Mouse (Mus musculus) embryo, embryonic 11.5 days (tissue): Measurements from ENCODE around the gene Iqgap1.

Experiments used
- DNase-seq: peaks from one replicate; pipeline ENCODE4 v3.0.0-alpha.2; 2012; ENCODE audit warnings: low read depth, low spot score

Gene Iqgap1

DNA sequence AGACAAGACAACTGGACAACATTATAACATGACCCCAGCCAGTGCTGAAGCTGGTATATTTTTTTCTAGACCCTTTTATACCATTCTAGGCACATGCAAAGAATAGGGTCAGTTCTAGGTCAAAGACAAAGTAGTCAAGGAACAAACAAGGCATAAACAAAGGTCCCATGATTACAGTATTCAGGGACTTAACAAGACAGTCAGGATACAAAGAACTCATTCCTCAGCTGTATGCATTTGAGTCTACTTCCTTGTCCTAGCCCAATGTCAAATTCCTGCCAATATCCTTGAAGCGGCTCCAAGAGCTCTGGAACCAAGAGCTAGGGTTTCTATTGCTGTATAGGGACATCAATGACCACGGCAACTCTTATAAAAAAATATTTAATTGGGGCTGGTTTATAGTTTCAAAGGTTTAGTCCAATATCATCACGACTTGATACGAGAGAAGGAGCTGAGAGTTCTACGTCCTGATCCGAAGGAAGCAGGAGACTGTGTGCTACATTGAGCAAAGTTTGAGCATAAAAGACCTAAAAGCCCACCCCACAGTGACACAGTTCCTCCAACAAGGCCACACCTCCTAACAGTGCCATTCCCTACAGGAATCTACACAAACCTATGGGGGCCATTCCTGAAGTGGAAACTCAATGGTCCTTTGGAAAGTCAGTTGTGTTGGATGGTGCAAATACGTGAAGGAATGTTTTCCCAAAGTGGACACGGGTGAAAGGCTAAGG is 18.3 kb upstream of the Iqgap1 start:
- DNase-seq = no peak

DNA sequence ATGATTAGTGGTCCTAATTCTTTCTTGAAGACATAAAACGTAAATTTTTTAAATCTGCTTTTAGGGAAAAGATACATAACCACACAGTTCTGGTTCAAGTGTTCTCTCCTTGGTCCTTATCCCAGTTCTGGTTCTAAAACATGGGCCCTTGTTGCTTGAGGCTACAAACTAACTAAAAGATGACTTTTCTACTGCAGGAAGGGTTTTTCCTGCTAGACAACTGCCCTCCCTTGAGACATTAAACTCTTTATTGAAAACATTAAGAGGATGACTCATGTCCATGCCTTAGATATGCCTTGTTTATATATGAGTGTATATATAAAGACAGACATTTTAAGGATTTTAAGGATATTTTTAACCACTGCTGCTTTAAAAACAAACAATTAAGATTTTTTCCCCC is 17.4 kb upstream of the Iqgap1 start:
- no peak for DNase-seq

DNA sequence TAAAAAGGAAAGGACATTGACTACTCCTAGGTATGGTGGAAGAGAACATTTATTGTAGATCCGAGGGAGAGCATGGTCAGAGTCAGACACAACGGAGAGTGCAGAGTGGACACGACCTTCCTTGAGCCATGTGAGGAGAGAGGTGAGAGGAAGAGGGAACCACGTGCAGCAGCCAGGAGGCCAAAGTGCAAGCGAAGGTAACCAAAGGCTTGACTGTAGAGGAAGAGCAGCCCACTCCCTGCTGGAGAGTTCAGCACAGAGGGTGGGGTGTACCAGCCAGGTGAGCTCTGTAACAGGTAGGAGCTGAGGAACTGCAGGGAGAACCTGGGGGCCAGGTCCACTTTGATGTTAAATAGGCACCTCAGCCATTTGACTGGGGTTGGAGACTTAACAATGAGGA is 16.4 kb upstream of the Iqgap1 start:
- no peak for DNase-seq

DNA sequence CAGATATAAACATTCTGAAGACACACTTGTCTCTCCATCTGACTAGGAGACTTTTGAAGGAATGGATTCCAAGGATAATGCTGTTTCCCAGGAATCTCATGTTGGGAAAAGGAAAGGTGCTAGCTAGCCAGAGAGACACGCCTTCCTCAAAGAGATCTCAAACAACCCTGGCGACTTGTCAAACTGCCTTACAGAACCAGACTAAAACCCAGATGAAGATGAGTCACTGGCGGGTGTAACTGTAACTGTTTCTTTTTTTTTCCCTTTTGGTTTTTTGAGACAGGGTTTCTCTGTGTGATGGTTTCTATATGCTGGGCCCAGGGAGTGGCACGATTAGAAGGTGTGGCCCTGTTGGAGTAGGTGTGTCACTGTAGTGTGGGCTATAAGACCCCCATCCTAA is 15.2 kb upstream of the Iqgap1 start:
- no peak for DNase-seq

DNA sequence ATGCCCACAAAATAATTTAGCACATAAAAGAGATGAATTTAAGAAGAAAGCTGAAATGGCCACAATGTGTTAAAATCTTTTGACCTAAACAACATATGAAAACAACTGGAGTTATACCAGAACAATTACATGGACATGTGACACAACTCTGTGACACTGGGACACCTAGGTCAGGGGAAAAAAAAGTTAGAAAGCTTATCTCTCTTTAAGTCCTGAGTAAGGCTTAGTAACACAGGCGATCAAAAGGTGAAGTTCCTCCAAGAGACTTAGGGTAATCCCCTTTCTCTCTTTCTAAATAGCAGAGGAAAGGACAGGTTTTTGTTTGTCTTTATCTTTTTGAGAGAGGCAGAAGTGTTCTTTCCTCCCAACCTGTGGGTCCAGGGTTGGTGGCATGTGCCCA is 14.5 kb upstream of the Iqgap1 start:
- no peak for DNase-seq

DNA sequence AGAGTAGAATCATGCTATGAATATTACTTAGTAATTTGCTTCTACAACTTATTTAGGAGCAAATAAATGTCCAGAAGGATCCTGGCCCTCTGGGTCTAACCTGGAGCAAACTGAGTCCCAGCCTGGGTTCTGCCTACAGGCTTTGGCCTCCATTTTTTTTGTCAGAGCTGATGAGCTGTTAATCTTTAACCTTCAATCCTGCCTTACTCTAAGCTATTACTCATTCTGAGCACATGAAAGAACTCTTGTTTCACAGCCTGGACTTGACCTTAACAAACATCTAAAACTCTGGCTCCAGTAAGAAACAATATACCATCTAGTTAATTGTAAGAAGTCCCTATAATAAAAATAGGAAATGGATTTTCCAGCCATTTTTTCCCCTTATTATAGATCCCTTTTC is 14.0 kb upstream of the Iqgap1 start:
- no peak for DNase-seq

DNA sequence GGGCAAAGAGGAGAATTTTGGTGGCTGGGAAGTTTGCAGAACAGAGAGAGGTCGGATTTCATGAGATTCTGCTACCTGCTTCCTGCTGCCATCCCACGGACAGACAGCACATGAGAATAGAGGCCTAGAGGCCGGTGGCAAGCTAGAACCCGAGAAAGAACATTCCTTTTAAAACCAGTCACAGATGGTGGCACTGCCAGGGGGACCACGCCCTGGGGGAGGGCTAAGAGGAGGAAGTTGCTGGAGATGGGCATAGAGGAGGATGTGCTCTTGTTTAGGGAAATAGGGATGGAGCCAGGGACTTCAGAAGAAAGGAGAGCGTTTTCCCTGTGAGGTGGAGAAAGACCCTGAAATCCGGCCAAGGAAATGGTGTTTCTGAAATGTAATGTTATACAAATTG is 12.5 kb upstream of the Iqgap1 start:
- no peak for DNase-seq

DNA sequence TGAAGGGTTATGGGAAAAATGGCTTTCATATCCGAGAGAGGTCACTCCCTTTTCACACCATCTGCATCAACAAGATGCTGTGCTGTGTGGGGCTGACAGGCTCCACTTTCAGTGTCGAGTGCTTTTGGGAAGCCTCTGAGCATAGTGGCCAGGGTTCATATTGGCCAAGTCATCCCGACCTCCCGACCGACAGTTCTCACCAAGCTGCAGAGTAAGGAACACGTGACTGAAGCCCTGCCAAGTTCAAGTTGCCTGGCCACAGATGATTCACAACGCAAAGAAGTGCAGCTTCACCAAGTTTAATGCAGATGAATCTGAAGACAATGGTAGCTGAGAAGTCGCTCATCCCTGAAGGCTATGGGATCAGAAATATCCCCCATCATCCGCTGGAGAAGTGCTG is 12.0 kb upstream of the Iqgap1 start:
- DNase-seq = no peak

DNA sequence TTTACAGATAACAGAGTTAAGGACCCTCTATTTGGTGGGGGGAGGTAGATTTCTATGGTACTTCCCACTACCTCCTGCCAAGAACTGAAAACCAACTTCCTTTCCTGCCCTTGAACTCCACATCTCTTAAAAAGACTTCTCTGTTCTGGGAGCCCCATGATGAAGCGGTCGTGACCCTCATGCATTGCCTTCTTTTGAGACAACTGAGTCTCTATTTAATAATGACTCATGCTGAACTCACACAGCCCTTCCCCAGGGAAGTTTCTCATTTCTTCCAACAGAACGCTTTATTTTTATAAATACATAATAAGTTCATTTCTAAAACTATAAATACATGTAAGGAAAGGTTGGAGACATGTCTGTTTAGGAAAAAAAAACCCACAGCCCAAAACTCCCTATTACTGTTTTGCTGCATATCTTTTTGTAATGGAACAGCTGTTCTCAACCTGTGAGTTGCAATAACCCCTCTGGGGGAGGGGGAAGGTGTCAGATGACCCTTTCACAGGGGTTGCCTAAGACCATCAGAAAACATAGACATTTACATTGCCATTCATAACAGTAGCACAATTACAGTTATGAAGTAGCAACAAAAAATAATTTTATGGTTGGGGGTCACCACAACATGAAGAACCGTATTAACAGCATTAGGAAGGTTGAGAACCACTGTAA is 10.3 kb upstream of the Iqgap1 start:
- no peak for DNase-seq

DNA sequence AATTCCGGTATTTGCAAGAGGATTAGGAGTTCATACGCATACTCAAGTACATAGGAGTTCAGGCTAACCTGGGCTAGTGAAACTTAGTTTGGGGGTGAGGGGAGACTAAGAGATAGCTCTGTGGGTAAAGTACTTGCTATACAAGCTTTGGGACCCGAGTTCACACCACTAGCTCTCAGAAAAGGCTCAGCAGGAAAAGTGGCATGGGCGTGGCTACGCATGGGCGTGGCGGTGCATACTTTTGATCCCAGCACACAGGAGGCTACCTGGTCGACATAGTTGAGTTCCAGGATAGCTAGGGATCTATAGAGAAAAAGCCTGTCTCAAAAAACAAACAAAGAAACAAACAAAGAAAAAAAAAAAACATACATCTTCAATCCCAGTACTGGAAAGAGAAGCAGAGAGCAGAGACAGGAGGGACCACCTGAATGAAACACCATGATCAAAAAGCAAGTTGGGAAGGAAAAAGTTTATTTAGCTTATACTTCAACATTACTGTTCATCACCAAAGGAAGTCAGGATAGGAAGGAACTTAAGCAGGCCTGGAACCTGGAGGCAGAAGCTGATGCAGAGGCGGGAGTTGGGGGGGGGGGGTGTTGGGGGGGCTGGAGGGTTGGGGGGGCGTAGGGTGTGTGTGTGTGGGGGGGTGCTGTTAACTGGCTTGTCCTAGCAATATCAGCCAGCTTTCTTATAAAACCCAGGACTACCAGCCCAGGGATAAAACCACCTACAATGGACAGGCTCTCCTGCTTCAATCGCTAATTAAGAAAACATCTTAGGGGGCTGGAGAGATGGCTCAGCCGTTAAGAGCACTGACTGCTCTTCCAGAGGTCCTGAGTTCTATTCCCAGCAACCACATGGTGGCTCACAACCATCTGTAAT is 8.1 kb upstream of the Iqgap1 start:
- DNase-seq = no peak

DNA sequence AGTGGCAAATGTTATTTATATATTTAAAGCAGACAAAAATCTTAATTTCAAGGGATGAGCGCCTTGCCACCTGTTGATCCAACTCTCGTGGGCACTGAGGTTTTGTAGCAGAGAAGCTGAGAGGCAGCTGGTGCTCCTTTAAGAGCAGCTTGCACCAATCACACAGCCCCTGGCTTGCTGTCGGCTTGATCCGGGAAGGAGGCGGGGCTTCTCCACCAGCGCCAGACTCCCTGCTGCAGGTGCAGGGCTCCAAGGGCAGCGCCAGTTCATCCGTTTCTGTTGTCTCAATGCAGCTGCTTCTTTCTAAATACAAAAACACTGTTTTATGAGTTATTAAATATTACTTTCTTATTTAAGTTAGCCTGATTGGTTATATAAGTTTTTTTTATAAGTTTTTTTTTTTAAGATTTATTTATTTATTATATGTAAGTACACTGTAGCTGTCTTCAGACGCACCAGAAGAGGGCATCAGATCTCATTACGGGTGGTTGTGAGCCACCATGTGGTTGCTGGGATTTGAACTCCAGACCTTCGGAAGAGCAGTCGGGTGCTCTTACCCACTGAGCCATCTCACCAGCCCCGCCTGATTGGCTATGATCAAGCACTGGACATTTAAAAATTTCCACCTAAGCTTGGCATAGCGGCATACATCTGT is 7.3 kb upstream of the Iqgap1 start:
- peak; percentile 24 for DNase-seq

DNA sequence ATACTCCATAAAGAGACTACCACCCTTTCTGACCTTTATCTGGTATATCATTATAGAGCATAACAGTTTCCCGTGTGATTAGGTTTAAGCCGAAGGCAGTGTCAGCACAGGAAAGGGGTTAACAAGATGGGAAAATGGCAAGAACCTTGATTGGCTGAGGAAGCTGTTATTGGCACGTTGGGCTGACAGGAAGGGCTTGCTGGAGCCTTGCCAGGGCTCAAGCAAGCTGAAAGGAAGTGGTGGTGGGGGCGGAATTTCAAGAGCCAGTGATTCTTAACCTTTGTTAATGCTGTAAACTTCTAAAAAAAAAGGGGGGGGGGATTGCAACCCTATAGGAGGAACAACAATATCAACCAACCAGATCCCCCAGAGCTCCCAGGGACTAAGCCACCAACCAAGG is 6.4 kb upstream of the Iqgap1 start:
- no peak for DNase-seq

DNA sequence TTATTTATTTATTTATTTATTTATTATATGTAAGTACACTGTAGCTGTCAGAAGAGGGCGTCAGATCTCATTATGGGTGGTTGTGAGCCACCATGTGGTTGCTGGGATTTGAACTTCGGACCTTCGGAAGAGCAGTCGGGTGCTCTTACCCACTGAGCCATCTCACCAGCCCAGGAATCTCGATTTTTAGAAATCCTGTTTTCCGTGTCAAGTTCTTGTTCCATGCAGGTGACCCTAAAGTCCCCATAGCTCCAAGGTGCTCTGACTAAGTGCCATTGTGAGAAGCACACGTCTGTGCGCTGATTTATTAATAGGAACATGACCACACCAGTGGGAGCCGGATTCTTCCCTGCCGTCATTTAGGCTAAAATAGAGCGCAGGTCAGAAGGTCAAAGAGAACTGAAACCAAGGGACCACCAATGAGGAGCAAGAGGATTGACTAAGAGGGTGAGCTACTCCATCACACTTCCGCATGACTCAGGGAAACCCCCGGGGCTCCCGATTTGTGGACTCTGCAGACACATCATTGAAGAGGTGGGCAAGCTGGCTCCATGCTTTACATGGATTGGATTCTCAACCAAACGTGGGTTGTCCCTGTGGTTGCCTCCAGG is 4.5 kb upstream of the Iqgap1 start:
- DNase-seq = no peak

DNA sequence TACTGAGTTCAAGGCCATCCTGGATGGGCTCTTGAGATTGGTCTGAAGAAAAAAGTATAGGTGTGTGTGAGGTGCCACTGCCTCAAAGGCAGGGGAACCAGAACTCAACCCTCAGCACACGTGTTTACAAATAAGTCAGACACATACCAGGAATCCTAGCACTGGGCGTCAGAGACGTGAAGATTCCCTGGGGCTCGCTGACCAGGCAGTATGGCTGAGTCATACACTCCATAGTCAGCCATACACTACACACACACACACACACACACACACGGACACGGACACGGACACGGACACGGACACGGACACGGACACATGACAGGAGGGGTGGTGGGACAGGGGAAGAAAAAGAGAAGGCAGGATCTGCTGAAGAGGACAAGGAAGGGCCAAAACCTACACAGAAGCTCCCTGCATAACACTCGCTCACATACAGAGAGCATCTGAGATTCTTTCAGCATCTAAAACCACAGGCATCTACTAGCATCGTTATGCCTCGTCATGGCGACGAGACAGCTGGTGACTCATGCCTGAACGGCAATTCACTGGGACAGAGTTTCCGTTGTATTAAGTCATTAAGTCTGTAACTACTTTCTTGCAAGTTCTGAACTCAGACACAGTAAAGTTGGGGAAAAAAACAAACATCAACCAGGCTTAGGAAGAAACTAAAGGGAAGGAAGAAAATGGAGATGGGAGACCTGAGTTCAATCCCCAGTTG is 2.5 kb upstream of the Iqgap1 start:
- no peak for DNase-seq

DNA sequence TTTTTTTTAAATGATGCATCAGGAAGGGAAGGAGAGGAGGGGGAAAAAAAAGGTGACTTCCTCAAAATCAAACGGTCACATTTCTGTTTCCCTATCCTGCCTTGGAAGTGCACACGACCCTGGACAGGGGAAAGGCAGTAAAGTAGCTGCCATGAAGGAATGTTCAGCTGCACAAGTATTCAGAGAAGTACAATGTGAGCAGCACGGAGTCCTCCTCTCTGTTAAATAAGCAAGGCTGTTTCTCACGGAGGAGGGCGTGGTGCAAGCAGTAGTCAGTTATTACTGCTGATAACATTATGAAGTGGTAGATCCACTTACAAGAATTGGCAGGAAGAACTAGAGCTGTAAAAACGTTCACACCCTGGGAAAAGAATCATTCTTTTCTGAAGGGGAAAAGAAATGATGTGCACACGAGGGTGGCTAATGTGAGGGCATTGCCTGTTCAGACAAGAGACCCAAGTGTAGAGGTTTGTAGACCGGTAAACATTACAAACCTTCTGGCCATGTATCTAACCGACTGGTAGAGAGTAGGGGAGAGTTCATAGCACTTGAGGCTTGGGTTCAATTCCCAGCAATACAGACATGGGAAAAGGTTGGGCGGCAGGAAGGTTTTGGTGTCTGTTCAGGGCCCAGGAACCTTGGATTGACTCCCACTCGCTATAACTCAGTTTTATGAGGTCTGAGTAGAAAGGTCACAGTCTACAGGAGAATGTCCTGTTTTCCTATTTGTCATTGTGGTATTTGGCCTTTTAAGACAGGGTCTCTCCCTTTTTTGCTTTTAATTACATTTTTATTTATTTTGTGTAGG is 1.7 kb downstream of the Iqgap1 start:
- no peak for DNase-seq

DNA sequence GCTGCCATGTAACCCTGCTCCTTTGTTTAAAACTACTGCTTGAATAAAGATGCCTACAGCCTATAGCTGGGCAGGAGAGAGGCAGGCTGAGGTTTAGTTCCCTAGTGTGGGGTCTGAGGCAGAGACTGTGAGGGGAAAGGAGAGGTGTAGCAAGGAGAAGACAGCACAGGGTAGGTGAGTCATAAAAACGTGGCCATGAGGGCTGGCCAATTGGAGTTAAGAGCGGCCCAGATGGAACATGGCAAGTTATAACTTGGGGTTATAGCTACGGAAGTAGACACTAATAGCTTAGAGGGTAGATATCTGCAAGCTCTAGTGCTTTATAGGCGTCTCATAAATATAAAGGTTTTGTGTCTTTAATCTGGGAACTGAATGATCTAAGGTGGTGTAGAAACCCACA is 2.5 kb downstream of the Iqgap1 start:
- DNase-seq = no peak

DNA sequence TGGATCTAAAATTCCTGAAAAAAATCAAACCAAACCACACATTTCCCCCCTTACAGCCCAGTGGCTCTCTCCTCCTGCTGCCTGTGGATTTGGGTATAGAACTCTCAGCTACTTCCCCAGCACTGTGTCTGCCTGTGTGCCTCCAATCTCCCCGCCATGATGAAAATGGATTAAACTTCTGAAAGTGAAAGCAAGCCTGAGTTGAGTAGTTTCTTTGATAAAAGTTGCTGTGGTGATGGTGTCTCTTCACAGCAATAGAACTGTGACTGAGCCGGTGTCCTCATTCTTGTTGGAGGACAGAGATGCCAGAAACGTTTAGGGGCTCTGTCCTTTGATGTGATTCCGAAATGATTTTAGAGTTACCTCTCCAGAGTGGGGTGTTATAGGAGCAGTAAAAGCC is 4.9 kb downstream of the Iqgap1 start:
- no peak for DNase-seq

DNA sequence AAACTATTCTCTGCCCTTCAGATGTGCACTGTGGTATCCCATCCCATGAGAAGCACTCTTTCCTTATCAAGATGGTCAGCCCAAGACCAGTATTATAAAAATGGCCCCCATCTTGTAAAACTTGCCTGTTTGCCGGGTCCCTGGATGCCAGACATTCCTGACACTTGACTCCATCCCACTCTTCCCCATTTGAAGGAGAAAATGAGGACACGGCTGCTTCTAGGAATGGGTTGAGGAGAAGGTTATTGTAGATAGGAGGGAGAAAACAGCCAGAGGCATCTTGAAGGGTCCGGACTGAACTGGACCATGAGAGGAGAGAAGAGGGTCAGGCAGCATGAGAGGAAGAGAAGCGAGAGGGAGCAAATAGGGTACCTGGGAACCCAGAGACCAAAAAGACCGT is 9.1 kb downstream of the Iqgap1 start:
- no peak for DNase-seq

DNA sequence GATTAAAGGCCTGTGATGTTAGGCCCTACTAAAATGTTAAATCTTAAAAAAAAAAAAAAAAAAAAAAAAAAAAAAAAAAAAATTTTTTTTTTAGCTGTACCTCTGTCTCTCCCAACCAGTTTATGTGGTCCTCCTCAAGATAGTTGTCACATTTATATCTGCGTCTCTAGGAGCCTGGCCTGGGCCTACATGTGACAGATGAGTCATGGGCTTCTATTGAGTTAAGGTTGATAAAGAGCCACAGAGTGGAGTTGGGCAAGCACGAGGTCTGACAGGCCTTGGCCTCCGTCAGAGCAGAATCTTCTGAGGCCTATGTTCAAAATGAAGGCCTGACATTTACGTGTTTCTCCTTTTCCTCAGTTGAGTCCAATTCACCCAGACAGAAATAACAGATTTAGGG is 12.4 kb downstream of the Iqgap1 start:
- no peak for DNase-seq

DNA sequence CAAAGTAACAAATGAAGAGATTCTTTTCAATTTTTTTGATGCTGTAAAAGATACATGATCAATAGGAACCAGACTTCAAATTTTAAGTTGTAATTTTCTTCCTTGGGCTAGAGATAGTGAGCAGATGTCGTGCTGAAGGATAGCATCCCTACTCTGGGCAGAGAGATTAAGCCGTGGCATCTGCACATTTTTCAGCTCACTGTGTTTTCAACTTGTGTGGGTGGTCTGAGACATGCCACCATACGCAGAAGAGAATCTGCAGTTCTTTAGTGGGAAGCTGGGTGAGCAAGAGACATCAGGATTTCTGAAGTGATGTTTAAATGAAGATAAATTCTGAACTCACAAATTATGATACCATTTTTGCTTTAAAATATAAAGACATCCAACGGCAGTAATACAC is 19.4 kb downstream of the Iqgap1 start:
- DNase-seq = no peak
